Mouse (Mus musculus) layer of hippocampus, adult 18-20 months (tissue): ENCODE results near the gene Erich2. TPM values are rescaled to one million over a fixed set of nuclear protein-coding genes. Genes with fewer than 3 reads are reported as not detected.

Source experiments
- DNase-seq, 2 experiments: peaks; one replicate each; pipeline ENCODE4 v3.0.0; 2022; ENCODE audit warnings: low spot score in 2 of 2
- long read RNA-seq: library from polyadenylated mRNA; stranded (forward); transcript quantifications from one replicate; pipeline ENCODE4 v2.0.0, GENCODE M21; 2021
- total RNA-seq, 2 experiments: library from RNA; stranded (reverse); gene quantifications; 2 replicates each; pipeline ENCODE4 v1.2.3; 2021

Erich2 gene
- under 1 TPM; 0.54 to 0.58 TPM for total RNA-seq
- long read RNA-seq, partial matches to known transcripts: 0 of 2 reads
- long read RNA-seq, other reads (novel, unspliced or antisense): 2 of 2 reads

GRCm38 (mm10) chr2:70508496-70508895 lies at the start of gene Erich2:
TSS of gene Erich2 (plus strand) at chr2:70508819.
- DNase-seq: no peak

- no peak for DNase-seq
These were observed 45.0 kb upstream of the Erich2 start for GRCm38 (mm10) chr2:70463606-70464005.

- DNase-seq: no peak
These were observed 37.5 kb upstream of the Erich2 start for GRCm38 (mm10) chr2:70471136-70471535.

- DNase-seq: no peak
These were observed 36.6 kb upstream of the Erich2 start for GRCm38 (mm10) chr2:70471861-70472620.

GRCm38 (mm10) chr2:70497715-70498318 lies 10.8 kb upstream of the Erich2 start:
- no peak for DNase-seq

GRCm38 (mm10) chr2:70503436-70503835 lies 5.2 kb upstream of the Erich2 start:
- no peak for DNase-seq

GRCm38 (mm10) chr2:70505229-70505628 lies 3.4 kb upstream of the Erich2 start:
- DNase-seq: no peak

GRCm38 (mm10) chr2:70505896-70506295 lies 2.7 kb upstream of the Erich2 start:
- no peak for DNase-seq

GRCm38 (mm10) chr2:70506372-70506771 lies 2.2 kb upstream of the Erich2 start:
- DNase-seq: no peak

GRCm38 (mm10) chr2:70509021-70509632 lies 508 bp downstream of the Erich2 start:
- DNase-seq: peak; percentile 18 to 36

- peak in 1 of 2 experiments; percentile 42 for DNase-seq
These were observed 29.7 kb downstream of the Erich2 start for GRCm38 (mm10) chr2:70538283-70538682.

GRCm38 (mm10) chr2:70550671-70551070 lies 42.1 kb downstream of the Erich2 start:
- DNase-seq: no peak

GRCm38 (mm10) chr2:70551446-70551845 lies 42.8 kb downstream of the Erich2 start:
- DNase-seq: no peak

GRCm38 (mm10) chr2:70552067-70552598 lies 43.5 kb downstream of the Erich2 start:
- no peak for DNase-seq

GRCm38 (mm10) chr2:70552772-70553171 lies 44.2 kb downstream of the Erich2 start, which contains the start of gene Gad1:
TSS of gene Gad1 (plus strand) at chr2:70553072.
- no peak for DNase-seq

- DNase-seq: no peak
These were observed 45.2 kb downstream of the Erich2 start for GRCm38 (mm10) chr2:70553826-70554225.

- peak; percentile 75 to 92 for DNase-seq
These were observed 49.7 kb downstream of the Erich2 start for GRCm38 (mm10) chr2:70558112-70558842.

GRCm38 (mm10) chr2:70558843-70559451 lies 50.3 kb downstream of the Erich2 start:
- DNase-seq: no peak

GRCm38 (mm10) chr2:70559520-70559919 lies 50.9 kb downstream of the Erich2 start:
- DNase-seq: no peak

- peak in 1 of 2 experiments; percentile 78 for DNase-seq
These were observed 52.6 kb downstream of the Erich2 start for GRCm38 (mm10) chr2:70561077-70561795.
